Mouse (Mus musculus) mouse embryonic stem cell (cell line): Measurements from ENCODE around the gene Eml3.
"Not testable (repeated sequence)": the region's sequence is repeated elsewhere in the genome, so short reads cannot be mapped to it uniquely, and the experiment has no call there.

Experiments
- in situ Hi-C, 2 experiments: fragments of 300-500 bp; cut with MboI; formaldehyde crosslinking; loops; 1 replicate in 1 of 2; 3 replicates in 1 of 2; pipeline ENCODE4 v1.14.3; 2019 to 2020; ENCODE audit warnings: low sequenced_read_pairs in 2 of 2, low pct_unique_long_range_greater_than_20kb in 1 of 2, mixed read lengths in 1 of 2; ENCODE audit not compliant: unreplicated experiment in 1 of 2

The Eml3 gene

GRCm38 (mm10) chr19:8929224-8930088, at the start of gene Eml3, which contains the start of gene Rom1:
Gene Eml3 (plus strand): TSS chr19:8929552.
Gene Rom1 (minus strand): TSS chr19:8929356.
- in situ Hi-C loops: loop anchor here in 1 of 2 experiments (25.0 kb wide), 1 partner anchor 1683 kb away; the partner anchor contains the start of genes Ddb1 and Tkfc

DNA sequence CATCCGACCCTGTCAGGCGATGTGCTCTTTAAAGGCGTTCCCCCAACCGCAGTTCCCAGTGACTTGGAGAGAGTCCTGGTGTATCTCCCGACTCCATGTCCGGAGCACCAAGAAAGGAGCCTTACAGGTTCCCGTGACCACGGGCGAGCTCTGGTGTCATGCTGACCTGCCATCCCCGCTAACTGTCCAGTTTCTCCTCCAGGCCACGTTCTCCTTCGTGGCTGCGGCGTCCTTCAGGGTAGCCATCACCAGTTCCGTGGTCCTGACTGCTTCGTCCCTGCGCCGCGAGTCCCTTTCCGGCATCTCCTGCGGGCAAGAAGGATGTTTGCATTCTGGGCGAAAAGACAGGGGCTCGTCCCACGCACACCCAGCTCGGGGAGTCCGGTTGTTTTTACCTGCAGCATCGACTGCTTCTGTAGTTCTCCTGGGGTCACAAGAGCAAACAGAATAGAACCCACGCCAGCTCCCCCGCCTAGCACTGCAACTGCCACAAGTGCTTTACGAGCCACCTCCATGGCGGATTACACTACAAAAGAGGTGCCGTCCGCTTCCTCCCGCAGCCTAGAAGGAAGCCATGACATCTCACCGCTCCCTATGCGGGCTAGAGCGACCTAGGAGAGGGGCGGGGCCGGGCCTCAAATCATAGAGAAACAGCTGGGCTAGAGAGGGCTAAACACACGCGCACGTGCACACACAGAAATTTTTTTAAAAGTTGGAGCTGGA, 48.9 kb upstream of the Eml3 start, which contains the start of gene Uqcc3:
Gene Uqcc3, minus strand, starts transcription at position 613 of the 723 bp plus-strand sequence.
- in situ Hi-C loops: no loop called here

- in situ Hi-C loops: no loop called here
These were observed 48.3 kb upstream of the Eml3 start for GRCm38 (mm10) chr19:8881034-8881392.

- in situ Hi-C loops: no loop called here
These were observed 45.7 kb upstream of the Eml3 start, which contains the start of the genes Lbhd1 and Gm49403 for GRCm38 (mm10) chr19:8883616-8884015. Gene Lbhd1 (plus strand): TSS chr19:8883732. Gene Gm49403 (plus strand): TSS chr19:8883930.

DNA sequence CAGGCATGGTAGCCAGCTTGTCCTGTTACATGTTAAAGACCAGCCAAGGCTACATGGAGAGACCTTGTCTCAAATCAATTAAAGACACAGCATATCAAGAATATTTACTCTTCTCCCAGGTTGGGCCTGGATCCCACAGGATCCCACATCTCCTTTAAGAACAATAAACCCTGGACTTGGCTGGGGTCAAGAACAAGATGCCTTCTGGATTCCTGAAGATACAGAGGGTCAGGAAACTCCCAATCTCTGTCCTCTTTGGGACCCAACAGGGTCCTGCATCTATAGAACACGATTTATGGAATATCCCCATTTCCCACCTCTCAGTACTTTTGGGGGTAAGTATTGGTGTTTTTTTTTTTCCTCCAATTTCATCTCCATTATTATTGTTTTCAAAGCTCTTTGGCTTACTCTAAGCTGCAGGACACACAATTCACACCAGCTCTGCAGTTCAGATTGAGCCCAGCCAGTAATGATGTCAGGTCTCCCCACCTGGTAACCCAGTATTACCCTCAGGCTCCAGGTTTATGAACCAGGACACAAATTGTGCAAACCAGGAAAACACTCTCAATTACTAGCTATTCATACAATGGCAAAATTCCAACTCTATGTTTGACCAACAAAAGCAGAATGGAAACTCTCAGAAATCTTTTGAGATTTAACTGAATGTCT, 42.3 kb upstream of the Eml3 start:
- in situ Hi-C loops: no loop called here

DNA sequence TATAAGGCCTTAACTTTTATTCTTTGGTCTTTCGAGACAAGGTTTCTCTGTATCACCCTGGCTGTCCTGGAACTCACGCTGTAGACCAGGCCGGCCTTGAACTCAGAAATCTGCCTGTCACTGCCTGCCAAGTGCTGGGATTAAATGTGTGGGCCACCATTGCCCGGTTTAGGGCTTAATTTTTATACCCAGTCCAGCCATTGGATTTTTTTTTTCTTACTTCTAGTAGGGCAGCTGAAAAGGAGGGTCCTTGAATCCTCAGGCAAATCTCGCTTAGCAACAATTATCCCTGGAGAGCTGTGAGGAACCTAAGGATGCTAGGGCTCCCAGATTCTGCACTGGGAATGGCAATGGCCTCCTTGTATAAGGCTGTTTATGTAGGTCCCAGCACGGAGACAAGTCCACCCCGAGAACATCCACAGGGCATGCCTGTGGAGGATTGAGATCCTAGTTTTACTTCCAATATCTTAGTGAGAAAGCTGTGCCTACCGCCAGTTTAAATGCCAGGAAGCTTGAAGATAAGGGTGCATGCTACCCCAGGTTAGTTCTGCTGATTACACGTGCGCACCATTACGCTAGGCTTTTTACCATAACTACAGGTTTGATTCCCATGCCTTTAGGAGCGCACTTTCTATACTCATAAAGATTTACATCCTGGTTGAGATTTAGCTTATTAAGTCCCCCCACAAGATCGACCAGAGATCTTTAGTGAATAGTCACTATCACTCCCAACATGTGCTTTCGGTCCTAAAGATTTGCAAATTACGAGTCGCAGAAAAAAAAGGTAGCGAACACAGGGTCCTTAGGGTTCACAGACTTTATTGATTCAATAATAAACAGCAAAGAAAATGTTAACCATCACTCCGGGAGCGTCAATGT, 41.5 kb upstream of the Eml3 start:
- in situ Hi-C loops: no loop called here

- in situ Hi-C loops: no loop called here
These were observed 40.6 kb upstream of the Eml3 start, which contains the start of the genes 1810009A15Rik and Gm49416 for GRCm38 (mm10) chr19:8888511-8889385. Gene 1810009A15Rik (plus strand): TSS chr19:8888853. Gene Gm49416 (plus strand): TSS chr19:8888926.

DNA sequence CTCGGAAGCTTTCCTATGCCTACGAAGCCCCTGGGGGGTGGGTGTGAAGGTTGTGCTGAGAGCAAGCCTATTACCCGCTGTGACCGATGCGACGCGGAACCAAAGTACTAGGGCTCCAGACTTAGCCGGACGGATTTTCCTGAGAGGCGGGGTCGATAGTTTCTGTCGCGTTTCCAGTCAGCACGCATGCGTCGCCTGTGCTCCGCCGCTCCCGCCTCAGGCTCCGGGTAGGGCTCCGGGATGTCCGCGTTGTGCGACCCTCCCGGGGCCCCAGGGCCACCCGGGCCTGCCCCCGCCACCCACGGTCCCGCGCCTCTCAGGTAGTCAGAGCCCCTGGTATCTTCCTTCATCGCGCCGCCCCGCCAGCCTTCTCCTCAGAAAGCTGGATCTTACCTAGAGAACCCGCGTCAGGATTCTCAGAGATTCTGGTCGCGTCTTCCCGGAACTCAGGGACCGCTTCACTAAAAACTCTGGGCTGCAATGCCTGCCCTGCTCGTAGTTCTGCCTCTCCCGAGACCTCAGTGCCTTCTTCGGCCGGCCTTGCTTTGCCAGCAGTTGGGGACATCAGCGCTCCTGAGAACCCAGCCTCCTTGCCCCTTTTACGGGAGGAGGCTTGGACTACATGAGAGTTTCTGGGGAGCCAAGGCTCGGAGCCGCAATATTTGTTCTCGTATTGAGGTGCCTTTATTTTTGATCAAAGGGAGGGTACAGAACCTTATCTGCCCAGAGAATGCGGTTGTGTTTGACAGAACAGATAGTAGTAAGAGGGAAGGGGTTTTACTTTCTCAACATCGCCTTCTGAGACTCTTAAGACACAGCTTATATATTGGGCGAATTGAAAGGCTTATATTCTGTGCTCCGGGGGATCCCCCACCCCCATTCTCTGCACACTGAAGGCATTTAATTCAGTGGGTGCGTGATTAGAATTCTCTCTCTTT, 36.3 kb upstream of the Eml3 start, which contains the start of gene Ints5:
Gene Ints5, plus strand, starts transcription at position 177 of the 938 bp plus-strand sequence.
- in situ Hi-C loops: no loop called here

- in situ Hi-C loops: no loop called here
These were observed 33.9 kb upstream of the Eml3 start for GRCm38 (mm10) chr19:8895397-8895960.

DNA sequence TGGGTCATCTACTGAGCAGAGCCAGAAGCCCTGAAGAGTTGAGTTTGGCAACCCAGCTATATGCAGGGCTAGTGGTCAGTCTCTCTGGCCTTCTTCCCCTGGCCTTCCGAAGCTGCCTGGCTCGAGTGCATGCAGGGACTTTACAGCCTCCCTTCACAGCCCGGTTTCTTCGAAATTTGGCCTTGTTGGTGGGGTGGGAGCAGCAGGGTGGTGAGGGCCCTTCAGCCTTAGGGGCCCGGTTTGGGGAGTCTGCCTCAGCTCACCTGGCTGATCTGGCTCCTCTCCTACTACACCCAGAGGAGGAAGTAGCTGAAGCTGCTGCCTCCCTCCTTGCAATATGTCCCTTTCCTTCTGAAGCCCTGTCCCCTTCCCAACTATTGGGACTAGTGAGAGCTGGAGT, 33.1 kb upstream of the Eml3 start:
- in situ Hi-C loops: not testable (repeated sequence)

DNA sequence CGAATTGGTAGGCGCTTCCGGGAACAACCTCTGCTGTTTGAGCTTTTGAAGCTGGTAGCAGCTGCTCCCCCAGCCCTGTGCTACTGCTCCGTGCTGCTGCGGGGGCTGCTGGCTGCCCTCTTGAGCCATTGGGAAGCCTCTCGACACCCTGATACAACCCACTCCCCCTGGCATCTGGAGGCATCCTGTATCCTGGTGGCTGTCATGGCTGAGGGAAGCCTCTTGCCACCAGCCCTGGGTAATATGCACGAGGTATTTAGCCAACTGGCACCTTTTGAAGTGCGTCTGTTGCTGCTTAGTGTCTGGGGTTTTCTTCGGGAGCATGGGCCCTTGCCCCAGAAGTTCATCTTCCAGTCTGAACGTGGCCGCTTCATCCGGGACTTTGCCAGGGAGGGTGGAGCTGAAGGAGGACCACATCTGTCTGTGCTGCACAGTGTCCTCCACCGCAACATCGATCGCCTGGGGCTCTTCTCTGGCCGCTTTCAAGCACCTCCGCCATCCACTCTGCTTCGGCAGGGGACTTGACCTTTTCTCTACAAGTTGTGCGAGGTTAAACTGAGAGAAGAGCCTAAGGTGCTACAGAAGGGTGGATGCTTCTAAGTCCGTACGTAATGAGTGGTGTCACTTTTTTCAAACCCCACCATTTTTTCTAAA, 32.0 kb upstream of the Eml3 start:
- in situ Hi-C loops: not testable (repeated sequence)

- in situ Hi-C loops: no loop called here
These were observed 31.4 kb upstream of the Eml3 start, which contains the start of gene Ganab for GRCm38 (mm10) chr19:8897865-8898495. Gene Ganab (plus strand): TSS chr19:8898071.

GRCm38 (mm10) chr19:8898576-8898975, 30.8 kb upstream of the Eml3 start:
- in situ Hi-C loops: no loop called here

DNA sequence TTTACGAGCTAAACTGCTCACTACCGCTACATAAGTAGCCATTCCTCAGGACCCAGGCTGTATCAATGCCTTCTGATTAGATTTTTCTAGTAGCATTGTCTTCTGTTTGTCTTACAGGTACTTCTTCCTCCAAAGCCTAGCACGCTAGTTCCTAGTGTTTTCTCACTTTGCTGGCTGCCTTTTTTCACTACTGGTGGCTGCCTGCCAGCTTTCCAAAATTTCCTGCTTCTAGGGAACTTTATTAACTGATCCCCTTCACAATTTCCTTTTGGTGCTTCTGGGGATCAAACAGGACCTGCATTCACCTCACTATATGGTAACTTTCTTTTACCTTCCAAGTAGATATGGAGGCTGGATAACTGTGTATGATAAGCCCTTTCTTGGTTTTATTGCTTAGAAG, 30.3 kb upstream of the Eml3 start:
- in situ Hi-C loops: no loop called here

DNA sequence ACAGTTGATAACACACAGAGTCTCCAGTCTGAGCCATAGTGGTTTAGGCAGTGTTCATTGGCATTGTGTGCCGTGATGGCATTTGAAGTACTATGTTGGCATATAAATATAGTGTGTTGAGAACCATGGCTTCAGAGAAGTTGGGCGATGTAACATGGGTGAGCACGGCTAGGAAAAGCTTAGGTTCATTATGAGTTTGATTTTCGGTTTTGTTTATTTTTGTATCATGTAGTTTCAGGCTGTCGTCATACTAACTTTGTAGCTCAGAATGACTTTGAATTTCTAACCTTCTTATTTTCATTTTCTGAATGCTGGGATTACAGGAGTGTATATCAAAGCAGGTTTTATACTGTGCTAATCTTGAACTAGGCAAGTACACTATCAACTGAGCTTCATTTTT, 25.9 kb upstream of the Eml3 start:
- in situ Hi-C loops: no loop called here
